Mouse (Mus musculus) ES-E14 (cell line): ENCODE data around the gene Kirrel2. TPM values are rescaled to one million over a fixed set of nuclear protein-coding genes. Genes with fewer than 3 reads are reported as not detected.

ENCODE experiments used
- DNase-seq: peaks from one replicate; pipeline ENCODE4 v3.0.0-alpha.2; 2013; ENCODE audit warnings: low read depth, low spot score
- H3K27ac ChIP-seq: 2 replicates; pipeline ENCODE4 v1.5.1; 2012; ENCODE audit warnings: low read depth, mild to moderate bottlenecking, low read length, moderate library complexity, mixed read lengths; ENCODE audit not compliant: poor library complexity, insufficient read depth, severe bottlenecking
- H3K36me3 ChIP-seq: 2 replicates; pipeline ENCODE4 v1.6.1; 2012; ENCODE audit warnings: mild to moderate bottlenecking, low read length, moderate library complexity, mixed read lengths; ENCODE audit not compliant: control insufficient read depth, poor library complexity, insufficient read depth, severe bottlenecking
- H3K4me1 ChIP-seq, 2 experiments: fragments of 150-350 bp in 1 of 2; sonication (generic) in 1 of 2; 2 replicates each; pipeline ENCODE4 v1.6.1; 2012; ENCODE audit warnings: low read length in 2 of 2, mild to moderate bottlenecking in 1 of 2, mixed read lengths in 1 of 2; ENCODE audit not compliant: control insufficient read depth in 2 of 2, insufficient read depth in 2 of 2, poor library complexity in 1 of 2
- H3K4me3 ChIP-seq, 2 experiments: fragments of 150-350 bp in 1 of 2; sonication (generic) in 1 of 2; 2 replicates each; pipeline ENCODE4 v1.5.1; 2012; ENCODE audit warnings: low read length in 2 of 2, low read depth in 1 of 2, mild to moderate bottlenecking in 1 of 2, mixed read lengths in 1 of 2; ENCODE audit not compliant: insufficient read depth in 1 of 2, poor library complexity in 1 of 2, severe bottlenecking in 1 of 2
- H3K9ac ChIP-seq: 2 replicates; pipeline ENCODE4 v1.6.1; 2012; ENCODE audit warnings: low read depth, mild to moderate bottlenecking, low read length, mixed read lengths; ENCODE audit not compliant: poor library complexity, insufficient read depth, severe bottlenecking
- H3K9me3 ChIP-seq: fragments of 150-350 bp; sonication (generic); 2 replicates; pipeline ENCODE4 v1.6.1; 2012; ENCODE audit warnings: low read depth, mild to moderate bottlenecking, low read length; ENCODE audit not compliant: control insufficient read depth, insufficient read depth
- CHD2 ChIP-seq: IDR thresholded peaks from 2 replicates; pipeline ENCODE4 v1.6.1; 2014; ENCODE audit warnings: mild to moderate bottlenecking, low read depth, low read length, inconsistent platforms
- HCFC1 ChIP-seq: IDR thresholded peaks from 2 replicates; pipeline ENCODE4 v1.6.1; 2012; ENCODE audit warnings: low read length, inconsistent platforms, borderline replicate concordance; ENCODE audit not compliant: insufficient read depth
- MAFK ChIP-seq: IDR thresholded peaks from 2 replicates; pipeline ENCODE4 v1.6.1; 2014; ENCODE audit warnings: mild to moderate bottlenecking, low read depth, low read length, inconsistent platforms; ENCODE audit not compliant: insufficient read depth
- ZC3H11A ChIP-seq: IDR thresholded peaks from 2 replicates; pipeline ENCODE4 v1.6.1; 2012; ENCODE audit warnings: low read depth, mild to moderate bottlenecking, inconsistent platforms, low read length, borderline replicate concordance
- ZNF384 ChIP-seq: IDR thresholded peaks from 2 replicates; pipeline ENCODE4 v1.6.1; 2012; ENCODE audit warnings: low read depth, low read length, inconsistent platforms
- in situ Hi-C, 2 experiments: fragments of 600-800 bp; cut with MboI; formaldehyde crosslinking; loops; one replicate each; pipeline ENCODE4 v1.15.1; 2025; ENCODE audit warnings: low sequenced_read_pairs in 2 of 2, inconsistent platforms in 1 of 2; ENCODE audit not compliant: unreplicated experiment in 2 of 2
- total RNA-seq: library from RNA; depleted of rRNA; stranded (reverse); fragments of 300-350 nt; gene quantifications from 2 replicates; pipeline ENCODE4 v1.2.3, GENCODE M21; 2012

Gene Kirrel2
- total RNA-seq, 1 experiment = 10.7 TPM

DNA sequence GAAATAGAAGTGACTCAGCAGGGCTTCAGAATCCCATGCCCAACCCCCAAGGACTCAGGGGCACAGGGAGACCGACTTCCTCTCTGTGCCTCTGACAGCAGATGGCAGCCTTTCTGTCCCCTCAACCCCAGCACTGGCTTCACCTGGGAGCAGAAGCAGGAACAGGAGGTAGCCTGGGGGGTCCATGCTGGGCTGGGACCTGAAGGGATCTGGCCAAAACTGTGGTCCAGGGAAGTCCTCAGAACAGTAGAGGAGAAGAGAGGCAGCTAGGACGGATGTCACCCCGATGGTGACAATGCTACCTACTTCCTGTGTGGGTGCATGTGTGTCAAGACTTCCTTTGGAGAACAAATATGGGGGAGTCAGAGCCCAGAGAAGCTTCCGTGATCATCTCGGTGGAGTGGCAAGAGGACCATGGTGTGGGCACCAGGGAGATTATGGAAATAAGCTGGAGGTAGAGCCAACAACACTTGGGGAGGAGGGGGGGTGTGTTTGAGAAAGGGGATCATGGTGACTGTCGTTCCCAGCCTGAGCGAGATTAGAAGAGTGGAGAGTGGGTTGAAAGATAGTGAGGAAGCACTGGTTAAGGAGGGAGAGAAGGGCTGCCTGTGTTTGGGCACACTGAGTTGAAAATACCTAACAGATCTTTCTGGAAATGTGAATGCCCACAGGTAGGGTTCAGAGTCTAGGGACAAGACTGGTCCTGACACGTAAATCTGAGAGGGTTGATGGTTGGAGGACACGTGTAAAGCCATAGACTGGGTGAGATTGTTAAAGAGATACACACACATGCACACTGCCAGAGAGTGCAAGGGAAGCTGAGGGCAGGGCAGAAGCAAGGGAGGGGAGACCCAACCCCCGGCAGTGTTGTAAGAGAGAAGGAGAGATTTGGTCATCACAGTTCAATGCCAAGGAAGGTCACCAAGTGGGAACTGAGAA, 37.7 kb downstream of the Kirrel2 start, which contains the start of gene Hcst:
Hcst (minus strand) TSS at position 294 of the 939 bp plus-strand sequence.
- no peak for DNase-seq
- TF ChIP-seq CHD2 = no peak
- TF ChIP-seq HCFC1 = no peak
- no peak for TF ChIP-seq ZC3H11A
- no peak for TF ChIP-seq MAFK
- TF ChIP-seq ZNF384 = no peak
- no peaks in the 10 kb centered on the region for H3K9me3 ChIP-seq
- H3K27ac ChIP-seq = no peak within 1 kb of the TSS
- no peak within 1 kb of the TSS for H3K9ac ChIP-seq
- peaks cover 0 to 4% of the 10 kb centered on the region in 2 experiments; a peak in 1 of 4 replicates for H3K4me1 ChIP-seq
- peaks cover 10% of the 10 kb centered on the region for H3K36me3 ChIP-seq
- H3K4me3 ChIP-seq = no peak within 1 kb of the TSS
- in situ Hi-C loops = no loop called here

DNA sequence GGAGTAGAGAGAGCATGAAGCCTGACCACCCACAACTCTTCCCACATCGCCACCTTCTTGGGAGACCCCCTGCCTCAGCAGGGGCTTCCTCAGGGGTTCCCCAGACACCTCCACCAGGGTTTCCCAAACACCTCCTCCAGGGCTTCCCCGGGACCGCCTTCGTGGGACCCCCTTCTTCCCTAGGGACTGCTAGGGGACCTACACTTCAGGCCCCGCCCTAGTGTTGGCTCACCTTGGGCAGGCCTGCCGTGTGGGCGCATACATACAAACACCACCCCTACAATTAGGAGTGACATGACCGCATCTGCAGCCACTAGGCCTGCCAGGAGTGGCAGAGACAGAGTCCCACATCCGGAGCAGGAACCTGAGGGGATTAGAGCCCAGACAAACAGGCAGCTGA, 39.6 kb downstream of the Kirrel2 start:
- in situ Hi-C loops = no loop called here
- Histone ChIP-seq H3K36me3 (no peaks in the 10 kb centered on the region), H3K4me3 (peak overlapping the region in 1 of 2 experiments; percentile 44; a peak in 2 of 4 replicates), H3K4me1 (peaks cover 0 to 4% of the 10 kb centered on the region in 2 experiments; a peak in 1 of 4 replicates), H3K9ac (peak overlapping the region; percentile 22; the same call in 1 of the 2 replicates), H3K27ac (no peak overlapping the region), H3K9me3 (no peaks in the 10 kb centered on the region)
- no peak for TF ChIP-seq CHD2
- TF ChIP-seq ZC3H11A = no peak
- no peak for TF ChIP-seq ZNF384
- no peak for TF ChIP-seq MAFK
- no peak for TF ChIP-seq HCFC1
- no peak for DNase-seq

DNA sequence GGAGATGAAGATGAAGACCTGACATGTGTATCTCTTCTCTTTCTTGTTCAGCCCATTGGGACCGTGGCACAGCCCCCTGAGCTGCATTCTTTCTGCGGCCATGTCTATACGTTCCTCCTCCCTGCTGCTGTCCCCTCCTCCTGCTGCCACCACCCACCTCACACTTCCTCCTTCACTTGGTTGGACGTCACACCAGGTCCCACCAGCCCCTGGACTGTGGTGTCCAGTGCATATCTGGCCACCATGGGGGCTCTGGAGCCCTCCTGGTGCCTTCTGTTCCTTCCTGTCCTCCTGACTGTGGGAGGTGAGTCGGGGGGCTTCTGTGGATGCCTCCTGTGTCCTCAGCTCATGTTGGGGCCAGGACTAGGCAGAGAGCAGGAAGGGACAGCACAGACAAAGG, 43.9 kb downstream of the Kirrel2 start, which contains the start of gene Tyrobp:
Tyrobp (plus strand) TSS at position 165 of the 400 bp plus-strand sequence.
- no peak for DNase-seq
- Histone ChIP-seq H3K9me3 (no peaks in the 10 kb centered on the region), H3K36me3 (no peaks in the 10 kb centered on the region), H3K9ac (no peak within 1 kb of the TSS), H3K27ac (no peak within 1 kb of the TSS), H3K4me3 (no peak within 1 kb of the TSS), H3K4me1 (peaks cover 2 to 4% of the 10 kb centered on the region in 2 experiments; a peak in 2 of 4 replicates)
- in situ Hi-C loops = no loop called here
- TF ChIP-seq ZC3H11A (no peak), ZNF384 (no peak), CHD2 (no peak), HCFC1 (no peak), MAFK (no peak)

DNA sequence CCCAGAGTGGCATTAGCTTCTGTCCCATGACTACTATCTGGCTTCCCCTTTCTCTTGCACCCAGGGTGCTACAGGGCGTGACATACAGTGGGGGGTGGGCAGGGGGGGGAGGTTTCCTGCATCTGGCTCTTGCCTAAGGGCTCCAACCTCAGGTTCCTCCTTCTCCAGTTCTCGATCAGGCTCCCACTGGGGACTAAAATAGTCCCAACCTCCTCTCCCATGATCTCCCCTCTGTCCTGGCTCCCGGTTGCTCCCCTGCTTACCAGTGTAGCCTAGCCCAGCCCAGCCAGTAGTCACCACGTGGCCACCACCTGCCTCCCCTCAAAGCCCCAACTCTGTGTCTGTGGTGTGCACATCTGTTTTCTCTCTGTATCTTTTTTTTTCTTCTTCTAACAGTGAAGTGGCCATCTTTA, 44.7 kb downstream of the Kirrel2 start:
- Histone ChIP-seq H3K4me3 (no peak overlapping the region), H3K9ac (no peak overlapping the region), H3K27ac (no peak overlapping the region), H3K36me3 (no peaks in the 10 kb centered on the region), H3K4me1 (peaks cover 2% of the 10 kb centered on the region in 2 experiments; a peak in 2 of 4 replicates), H3K9me3 (no peaks in the 10 kb centered on the region)
- in situ Hi-C loops = no loop called here
- DNase-seq = no peak
- TF ChIP-seq MAFK = no peak
- no peak for TF ChIP-seq CHD2
- no peak for TF ChIP-seq HCFC1
- no peak for TF ChIP-seq ZC3H11A
- no peak for TF ChIP-seq ZNF384
